Mouse (Mus musculus) liver, adult 2 months (tissue): ENCODE data around the gene Inpp5d.

Experiments
- CTCF ChIP-seq: fragments of 200-500 bp; IDR thresholded peaks from 2 replicates; pipeline ENCODE4 v1.5.1; 2011; ENCODE audit warnings: low read depth, low read length, control low read depth
- POLR2A ChIP-seq: fragments of 200-500 bp; IDR thresholded peaks from 2 replicates; pipeline ENCODE4 v1.6.1; 2011; ENCODE audit warnings: low read length, control low read depth; ENCODE audit not compliant: insufficient read depth; ENCODE audit errors: extremely low read depth

GRCm38 (mm10) chr1:87643016-87643415 is 22.9 kb downstream of the Inpp5d start:
- TF ChIP-seq POLR2A (no peak), CTCF (no peak)
